ENCODE assay signal across 15 mouse cellular contexts in genomic region chr5:64251435-64251834, GRCm38 (mm10).
DNase-seq lines count a peak whose midpoint lies in the region; ATAC-seq and TF ChIP-seq lines count a peak whose summit lies in the region.
"Had no signal": no experiment of that assay in that cellular context is flagged by ENCODE, and none has a peak within 500 bp of the region (broad histone marks: within the 10 kb centered on the region; RNA-seq: fewer than 3 reads in every experiment).

No protein-coding gene starts in this region.

- H3K79me2 ChIP-seq in MEL (ENCODE audit: control insufficient read depth, insufficient read depth, low read length, poor library complexity) = peaks cover 4% of the 10 kb centered on the region; the same call in 1 of the 2 replicates

- H3K9me3 ChIP-seq in MEL (replicated peaks; ENCODE audit: insufficient read depth, low read length) = no peaks in the 10 kb centered on the region
- H3K9me3 ChIP-seq in kidney, embryonic 16.5 days (ENCODE audit: low read length) = no peaks in the 10 kb centered on the region
- no peaks in the 10 kb centered on the region for H3K9me3 ChIP-seq in liver, embryonic 14.5 days (ENCODE audit: control insufficient read depth, low read length)
- H3K9me3 ChIP-seq in hindbrain, embryonic 11.5 days (ENCODE audit: control insufficient read depth, low read length) = no peaks in the 10 kb centered on the region
- no peaks in the 10 kb centered on the region for H3K9me3 ChIP-seq in forebrain, embryonic 13.5 days (replicated peaks)
- H3K9me3 ChIP-seq: forebrain, embryonic 15.5 days; heart, embryonic 15.5 days; hindbrain, embryonic 15.5 days had no signal

- peak in 1 of 2 experiments; percentile 4; a peak in 2 of 4 replicates for TF ChIP-seq EP300 in MEL (IDR thresholded peaks at IDR 0.05; ENCODE audit: low read depth in 1 of 2, low read length in 2 of 2)
- TF ChIP-seq EP300 in liver, embryonic 14.5 days (IDR thresholded peaks at IDR 0.05; ENCODE audit: low read depth) = no peak

- peak; percentile 59 for DNase-seq in MEL (ENCODE audit: low read depth, low spot score)
- no peak for DNase-seq in Patski (ENCODE audit: low read depth, low spot score)
- peak in 2 of 3 experiments; percentile 25 to 26 for DNase-seq in liver, embryonic 14.5 days (ENCODE audit: low read depth in 3 of 3, low spot score in 3 of 3)
- DNase-seq in hindbrain, embryonic 11.5 days (ENCODE audit: low spot score) = no peak
- no peak for DNase-seq in left cerebral cortex, adult 2 months (ENCODE audit: extremely low spot score in 1 of 2, low spot score in 2 of 2)
- DNase-seq: cerebellum, adult 8-10 months; embryo, embryonic 11 days; gastrocnemius, postnatal 10 days had no signal

- POLR2A ChIA-PET in Patski (lab: Charles Lee) = no interaction called here

- H3K4me3 ChIP-seq in MEL (ENCODE audit: control insufficient read depth in 1 of 2, insufficient read depth in 1 of 2, low read depth in 2 of 2, low read length in 2 of 2) = 0 out of 4 replicates have a peak overlapping the region, but pooled peaks have one; percentile 1 to 2
- no peak overlapping the region for H3K4me3 ChIP-seq in kidney, embryonic 16.5 days (ENCODE audit: low read length)
- no peak overlapping the region for H3K4me3 ChIP-seq in liver, embryonic 14.5 days (ENCODE audit: insufficient read depth in 1 of 2, low read depth in 2 of 2, low read length in 2 of 2)
- no peak overlapping the region for H3K4me3 ChIP-seq in hindbrain, embryonic 11.5 days (ENCODE audit: low read depth, low read length)
- H3K4me3 ChIP-seq in left cerebral cortex, adult 2 months = no peak overlapping the region
- no peak overlapping the region for H3K4me3 ChIP-seq in forebrain, embryonic 13.5 days
- H3K4me3 ChIP-seq: forebrain, embryonic 15.5 days; heart, embryonic 15.5 days; hindbrain, embryonic 15.5 days; myocyte had no signal

- WGBS in kidney, embryonic 16.5 days = 60% methylated on average over 5 of the region's 5 CpGs
- 8% methylated on average over 5 of the region's 5 CpGs for WGBS in liver, embryonic 14.5 days (ENCODE audit: insufficient replicate concordance)
- WGBS in hindbrain, embryonic 11.5 days = 59% methylated on average over 5 of the region's 5 CpGs
- 79% methylated on average over 5 of the region's 5 CpGs for WGBS in forebrain, embryonic 13.5 days

- ATAC-seq in Patski = peak; percentile 51
- peak; percentile 80 for ATAC-seq in kidney, embryonic 16.5 days (ENCODE audit: low FRiP score, low TSS enrichment)
- ATAC-seq in liver, embryonic 14.5 days (ENCODE audit: insufficient read depth) = peak; percentile 73
- no peak for ATAC-seq in hindbrain, embryonic 11.5 days (ENCODE audit: low FRiP score)
- ATAC-seq in forebrain, embryonic 13.5 days = no peak
- ATAC-seq: forebrain, embryonic 15.5 days had no signal

- CTCF ChIA-PET in Patski (lab: Charles Lee) = interaction anchor here (0.8 to 1.7 kb wide), 3 partner anchors 10 to 50 kb away, joined by 3 to 7 read pairs (median 4); no protein-coding TSS in a partner anchor

- TF ChIP-seq RAD21 in MEL (IDR thresholded peaks at IDR 0.05; ENCODE audit: low read depth, low read length) = no peak

- in situ Hi-C loops in Patski (cut with MboI; ENCODE audit: low pct_unique_long_range_greater_than_20kb) = no loop called here

- intact Hi-C loops in left cerebral cortex, adult 2 months (cut with DNase I) = no loop called here

- peaks cover 3 to 6% of the 10 kb centered on the region in 2 experiments; a peak in 3 of 4 replicates for H3K4me1 ChIP-seq in MEL (ENCODE audit: control insufficient read depth in 1 of 2, insufficient read depth in 2 of 2, low read length in 2 of 2)
- H3K4me1 ChIP-seq in kidney, embryonic 16.5 days (ENCODE audit: insufficient read depth, low read length) = peaks cover 26% of the 10 kb centered on the region
- peaks cover 0 to 14% of the 10 kb centered on the region in 2 experiments; a peak in 2 of 4 replicates for H3K4me1 ChIP-seq in liver, embryonic 14.5 days (replicated peaks; ENCODE audit: control insufficient read depth in 2 of 2, insufficient read depth in 2 of 2, low read length in 1 of 2)
- H3K4me1 ChIP-seq in hindbrain, embryonic 11.5 days (replicated peaks; ENCODE audit: control insufficient read depth, insufficient read depth, low read length) = peaks cover 3% of the 10 kb centered on the region; the same call in 1 of the 2 replicates
- peaks cover 11% of the 10 kb centered on the region for H3K4me1 ChIP-seq in forebrain, embryonic 13.5 days

- H3K27me3 ChIP-seq in MEL (ENCODE audit: control insufficient read depth in 1 of 2, insufficient read depth in 2 of 2, low read length in 2 of 2) (no peaks in the 10 kb centered on the region), Patski (no peaks in the 10 kb centered on the region)
- H3K27me3 ChIP-seq in kidney, embryonic 16.5 days (ENCODE audit: insufficient read depth, low read length) = no peaks in the 10 kb centered on the region
- no peaks in the 10 kb centered on the region for H3K27me3 ChIP-seq in liver, embryonic 14.5 days (ENCODE audit: control insufficient read depth, insufficient read depth, low read length)
- no peaks in the 10 kb centered on the region for H3K27me3 ChIP-seq in hindbrain, embryonic 11.5 days (ENCODE audit: control insufficient read depth, insufficient read depth, low read length)
- H3K27me3 ChIP-seq in forebrain, embryonic 13.5 days = no peaks in the 10 kb centered on the region
- H3K27me3 ChIP-seq: forebrain, embryonic 15.5 days; heart, embryonic 15.5 days; hindbrain, embryonic 15.5 days had no signal

- H3K36me3 ChIP-seq in MEL (ENCODE audit: control insufficient read depth in 1 of 2, insufficient read depth in 2 of 2, low read length in 2 of 2) = peaks cover 0 to 4% of the 10 kb centered on the region in 2 experiments; a peak in 2 of 4 replicates
- H3K36me3 ChIP-seq in kidney, embryonic 16.5 days (ENCODE audit: insufficient read depth, low read length) = no peaks in the 10 kb centered on the region
- no peaks in the 10 kb centered on the region for H3K36me3 ChIP-seq in liver, embryonic 14.5 days (replicated peaks; ENCODE audit: control insufficient read depth, insufficient read depth, low read depth)
- no peaks in the 10 kb centered on the region for H3K36me3 ChIP-seq in hindbrain, embryonic 11.5 days (ENCODE audit: control insufficient read depth, insufficient read depth, low read length)
- H3K36me3 ChIP-seq in forebrain, embryonic 13.5 days (ENCODE audit: poor library complexity, severe bottlenecking) = no peaks in the 10 kb centered on the region
- H3K36me3 ChIP-seq: forebrain, embryonic 15.5 days; heart, embryonic 15.5 days; hindbrain, embryonic 15.5 days had no signal

- TF ChIP-seq CTCF in MEL (IDR thresholded peaks at IDR 0.05 in 2 of 3, conservative IDR thresholded peaks at IDR 0.05 in 1 of 3; ENCODE audit: control insufficient read depth in 1 of 3, insufficient read depth in 1 of 3, low read depth in 2 of 3, low read length in 3 of 3, poor library complexity in 1 of 3, severe bottlenecking in 1 of 3) = no peak
- no peak for TF ChIP-seq CTCF in Patski (IDR thresholded peaks at IDR 0.05)
- no peak for TF ChIP-seq CTCF in liver, embryonic 14.5 days (IDR thresholded peaks at IDR 0.05; ENCODE audit: low read depth)
- no peak for TF ChIP-seq CTCF in left cerebral cortex, adult 2 months (IDR thresholded peaks at IDR 0.05)

- peak overlapping the region; percentile 4; the same call in 1 of the 2 replicates for H3K9ac ChIP-seq in MEL (ENCODE audit: control insufficient read depth, low read depth, low read length, poor library complexity, severe bottlenecking)
- H3K9ac ChIP-seq in kidney, embryonic 16.5 days (replicated peaks; ENCODE audit: low read length) = no peak overlapping the region
- no peak overlapping the region for H3K9ac ChIP-seq in liver, embryonic 14.5 days (replicated peaks)
- H3K9ac ChIP-seq in hindbrain, embryonic 11.5 days (ENCODE audit: low read depth, low read length) = no peak overlapping the region
- H3K9ac ChIP-seq in forebrain, embryonic 13.5 days = no peak overlapping the region
- H3K9ac ChIP-seq: forebrain, embryonic 15.5 days; heart, embryonic 15.5 days; hindbrain, embryonic 15.5 days had no signal

- H3K4me2 ChIP-seq in kidney, embryonic 16.5 days (replicated peaks; ENCODE audit: low read depth, low read length) = no peak overlapping the region
- peak overlapping the region; percentile 20; the same call in 1 of the 2 replicates for H3K4me2 ChIP-seq in liver, embryonic 14.5 days (ENCODE audit: low read depth)
- no peak overlapping the region for H3K4me2 ChIP-seq in hindbrain, embryonic 11.5 days (replicated peaks; ENCODE audit: low read depth, low read length)
- no peak overlapping the region for H3K4me2 ChIP-seq in forebrain, embryonic 13.5 days
- H3K4me2 ChIP-seq: forebrain, embryonic 15.5 days; heart, embryonic 15.5 days; hindbrain, embryonic 15.5 days; midbrain, embryonic 11.5 days had no signal

- no peak for TF ChIP-seq POLR2A in MEL (IDR thresholded peaks at IDR 0.05; ENCODE audit: control insufficient read depth in 1 of 2, insufficient read depth in 1 of 2, low read depth in 1 of 2, low read length in 2 of 2, poor library complexity in 1 of 2)

- peak overlapping the region; percentile 9; the same call in 1 of the 2 replicates for H3K27ac ChIP-seq in MEL (ENCODE audit: control insufficient read depth, low read depth, low read length)
- peak overlapping the region; percentile 11; the same call in 1 of the 2 replicates for H3K27ac ChIP-seq in kidney, embryonic 16.5 days (ENCODE audit: low read length)
- H3K27ac ChIP-seq in liver, embryonic 14.5 days = no peak overlapping the region
- no peak overlapping the region for H3K27ac ChIP-seq in hindbrain, embryonic 11.5 days (ENCODE audit: low read depth, low read length)
- H3K27ac ChIP-seq in left cerebral cortex, adult 2 months = no peak overlapping the region
- H3K27ac ChIP-seq in forebrain, embryonic 13.5 days = no peak overlapping the region
- H3K27ac ChIP-seq: forebrain, embryonic 15.5 days; heart, embryonic 15.5 days; hindbrain, embryonic 15.5 days had no signal

TF ChIP-seq in MEL, 35 proteins besides CTCF, POLR2A, EP300 and RAD21 (continues in another document):
- no peak for TF ChIP-seq MEF2A (IDR thresholded peaks at IDR 0.05; ENCODE audit: extremely low read depth, insufficient replicate concordance, low read depth, low read length, poor library complexity, severe bottlenecking)
- TF ChIP-seq CHD1 (IDR thresholded peaks at IDR 0.05; ENCODE audit: low read depth, low read length) = no peak
- TF ChIP-seq BHLHE40 (IDR thresholded peaks at IDR 0.05; ENCODE audit: borderline replicate concordance, low read depth, low read length) = no peak
- TF ChIP-seq GATA1 (IDR thresholded peaks at IDR 0.05; ENCODE audit: low read depth, low read length) = peak; percentile 35; the same call in 1 of the 2 replicates
- no peak for TF ChIP-seq CHD2 (IDR thresholded peaks at IDR 0.05; ENCODE audit: low read length)
- no peak for TF ChIP-seq TBP (IDR thresholded peaks at IDR 0.05; ENCODE audit: low read depth, low read length)
- no peak for TF ChIP-seq POLR2AphosphoS5 (IDR thresholded peaks at IDR 0.05; ENCODE audit: borderline replicate concordance, low read depth, low read length)
- TF ChIP-seq ZNF384 (IDR thresholded peaks at IDR 0.05; ENCODE audit: low read depth, low read length) = no peak
- no peak for TF ChIP-seq ZMIZ1 (IDR thresholded peaks at IDR 0.05; ENCODE audit: low read depth, low read length)
- TF ChIP-seq MYC (IDR thresholded peaks at IDR 0.05; ENCODE audit: low read depth, low read length) = 0 out of 2 replicates have a peak, but pooled peaks have one; percentile 24

Comparison
In these comparisons a context has a peak if more than half of its experiments do, and no peak if none do; other contexts are left out.
1. DNase-seq: peak in MEL (single experiment) and liver, embryonic 14.5 days (2 of 3); none in Patski (single experiment), hindbrain, embryonic 11.5 days (single experiment) and left cerebral cortex, adult 2 months (0 of 2).
2. H3K27ac ChIP-seq: peak in MEL (single experiment) and kidney, embryonic 16.5 days (single experiment); none in liver, embryonic 14.5 days (single experiment), hindbrain, embryonic 11.5 days (single experiment), left cerebral cortex, adult 2 months (single experiment) and forebrain, embryonic 13.5 days (single experiment).
3. H3K4me3 ChIP-seq: peak in MEL (2 of 2); none in kidney, embryonic 16.5 days (single experiment), liver, embryonic 14.5 days (0 of 2), hindbrain, embryonic 11.5 days (single experiment), left cerebral cortex, adult 2 months (single experiment) and forebrain, embryonic 13.5 days (single experiment).
4. ATAC-seq: peak in Patski (single experiment), kidney, embryonic 16.5 days (single experiment) and liver, embryonic 14.5 days (single experiment); none in hindbrain, embryonic 11.5 days (single experiment) and forebrain, embryonic 13.5 days (single experiment).